Mouse (Mus musculus): ENCODE results near the gene Cd70. TPM values are rescaled to one million over a fixed set of nuclear protein-coding genes. Genes with fewer than 3 reads are reported as not detected.
"Not testable (repeated sequence)": the region's sequence is repeated elsewhere in the genome, so short reads cannot be mapped to it uniquely, and the experiment has no call there.

Cd70 gene
- total RNA-seq, 2 experiments from 2014 or later = not detected

- no peak for ATAC-seq (ENCODE audit: poor library complexity, severe bottlenecking)
Observed at GRCm38 (mm10) chr17:57135635-57136034, 13.9 kb downstream of the Cd70 start.

- no peak for ATAC-seq (ENCODE audit: poor library complexity, severe bottlenecking)
Observed at GRCm38 (mm10) chr17:57134693-57135092, 14.9 kb downstream of the Cd70 start.

GRCm38 (mm10) chr17:57134021-57134420, 15.6 kb downstream of the Cd70 start:
- not testable (repeated sequence) for ATAC-seq (ENCODE audit: poor library complexity, severe bottlenecking)

GRCm38 (mm10) chr17:57131793-57132192, 17.8 kb downstream of the Cd70 start:
- ATAC-seq (ENCODE audit: poor library complexity, severe bottlenecking) = no peak

- no peak for ATAC-seq (ENCODE audit: poor library complexity, severe bottlenecking)
Observed at GRCm38 (mm10) chr17:57125853-57126622, 23.5 kb downstream of the Cd70 start.

- ATAC-seq (ENCODE audit: poor library complexity, severe bottlenecking) = no peak
Observed at GRCm38 (mm10) chr17:57124792-57125191, 24.8 kb downstream of the Cd70 start.

GRCm38 (mm10) chr17:57123192-57124118, 26.1 kb downstream of the Cd70 start:
- ATAC-seq (ENCODE audit: poor library complexity, severe bottlenecking) = no peak

GRCm38 (mm10) chr17:57121856-57122255, 27.7 kb downstream of the Cd70 start:
- ATAC-seq (ENCODE audit: poor library complexity, severe bottlenecking) = no peak

GRCm38 (mm10) chr17:57118524-57119349, 30.8 kb downstream of the Cd70 start:
- ATAC-seq (ENCODE audit: poor library complexity, severe bottlenecking) = no peak

- ATAC-seq (ENCODE audit: poor library complexity, severe bottlenecking) = no peak
Observed at GRCm38 (mm10) chr17:57116801-57117200, 32.8 kb downstream of the Cd70 start.

GRCm38 (mm10) chr17:57112768-57113474, 36.7 kb downstream of the Cd70 start:
- peak; percentile 96 for ATAC-seq (ENCODE audit: poor library complexity, severe bottlenecking)

GRCm38 (mm10) chr17:57110005-57110404, 39.6 kb downstream of the Cd70 start:
- ATAC-seq (ENCODE audit: poor library complexity, severe bottlenecking) = no peak

GRCm38 (mm10) chr17:57108666-57109171, 40.9 kb downstream of the Cd70 start:
- ATAC-seq (ENCODE audit: poor library complexity, severe bottlenecking) = no peak

- ATAC-seq (ENCODE audit: poor library complexity, severe bottlenecking) = no peak
Observed at GRCm38 (mm10) chr17:57108040-57108665, 41.4 kb downstream of the Cd70 start.

- ATAC-seq (ENCODE audit: poor library complexity, severe bottlenecking) = no peak
Observed at GRCm38 (mm10) chr17:57107064-57107463, 42.5 kb downstream of the Cd70 start.

GRCm38 (mm10) chr17:57106035-57106368, 43.6 kb downstream of the Cd70 start:
- ATAC-seq (ENCODE audit: poor library complexity, severe bottlenecking) = no peak

GRCm38 (mm10) chr17:57105181-57106034, 44.2 kb downstream of the Cd70 start, which contains the start of gene Tnfsf9:
Gene Tnfsf9, plus strand, starts transcription at chr17:57105325.
- peak; percentile 55 for ATAC-seq (ENCODE audit: poor library complexity, severe bottlenecking)

GRCm38 (mm10) chr17:57104496-57104895, 45.1 kb downstream of the Cd70 start:
- no peak for ATAC-seq (ENCODE audit: poor library complexity, severe bottlenecking)

- ATAC-seq (ENCODE audit: poor library complexity, severe bottlenecking) = no peak
Observed at GRCm38 (mm10) chr17:57102276-57102675, 47.3 kb downstream of the Cd70 start.
